Mouse (Mus musculus): ENCODE measurements around the gene Nrgn. TPM values are rescaled to one million over a fixed set of nuclear protein-coding genes. Genes with fewer than 3 reads are reported as not detected.
A peak's percentile ranks its signal among the peaks of the same experiment; 100 is the strongest.

The Nrgn gene
- 3.1 and 7.8 TPM in 2 replicates for polyA plus RNA-seq (2012; rRNA removed)

GRCm38 (mm10) chr9:37552536-37553293, at the start of gene Nrgn:
Gene Nrgn, minus strand, starts transcription at chr9:37552904.
- Histone ChIP-seq H3K27ac (ENCODE audit: insufficient read depth, low read depth, low read length) (no peak within 1 kb of the TSS), H3K4me1 (ENCODE audit: control insufficient read depth, insufficient read depth, insufficient read length, low read length) (peaks cover 5% of the 10 kb centered on the region), H3K27me3 (ENCODE audit: control insufficient read depth, insufficient read depth, low read length) (peaks cover 9% of the 10 kb centered on the region), H3K4me3 (ENCODE audit: low read depth, low read length) (peak within 1 kb of the TSS; percentile 48), H3K36me3 (ENCODE audit: control insufficient read depth, insufficient read depth, low read length) (no peaks in the 10 kb centered on the region)
- TF ChIP-seq POLR2A (IDR thresholded peaks at IDR 0.05; ENCODE audit: low read depth, low read length) (no peak), CTCF (IDR thresholded peaks at IDR 0.05; ENCODE audit: extremely low read depth, insufficient read length, insufficient replicate concordance, low read depth, low read length) (no peak)
- WGBS: 4% methylated on average over 31 of the region's 31 CpGs

GRCm38 (mm10) chr9:37600538-37601205, 48.0 kb upstream of the Nrgn start:
- H3K27ac ChIP-seq (ENCODE audit: insufficient read depth, low read depth, low read length): no peak overlapping the region
- no peaks in the 10 kb centered on the region; the same call in 1 of the 2 replicates for H3K27me3 ChIP-seq (ENCODE audit: control insufficient read depth, insufficient read depth, low read length)
- H3K4me1 ChIP-seq (ENCODE audit: control insufficient read depth, insufficient read depth, insufficient read length, low read length): no peaks in the 10 kb centered on the region
- TF ChIP-seq CTCF (IDR thresholded peaks at IDR 0.05; ENCODE audit: extremely low read depth, insufficient read length, insufficient replicate concordance, low read depth, low read length) (no peak), POLR2A (IDR thresholded peaks at IDR 0.05; ENCODE audit: low read depth, low read length) (no peak)
- WGBS: 86% methylated on average over 2 of the region's 2 CpGs
- no peak overlapping the region for H3K4me3 ChIP-seq (ENCODE audit: low read depth, low read length)
- H3K36me3 ChIP-seq (ENCODE audit: control insufficient read depth, insufficient read depth, low read length): no peaks in the 10 kb centered on the region

GRCm38 (mm10) chr9:37598637-37599036, 45.9 kb upstream of the Nrgn start:
- no peaks in the 10 kb centered on the region for H3K36me3 ChIP-seq (ENCODE audit: control insufficient read depth, insufficient read depth, low read length)
- H3K4me3 ChIP-seq (ENCODE audit: low read depth, low read length): no peak overlapping the region
- H3K27ac ChIP-seq (ENCODE audit: insufficient read depth, low read depth, low read length): no peak overlapping the region
- H3K27me3 ChIP-seq (ENCODE audit: control insufficient read depth, insufficient read depth, low read length): no peaks in the 10 kb centered on the region; the same call in 1 of the 2 replicates
- H3K4me1 ChIP-seq (ENCODE audit: control insufficient read depth, insufficient read depth, insufficient read length, low read length): no peaks in the 10 kb centered on the region
- no peak for TF ChIP-seq CTCF (IDR thresholded peaks at IDR 0.05; ENCODE audit: extremely low read depth, insufficient read length, insufficient replicate concordance, low read depth, low read length)
- no peak for TF ChIP-seq POLR2A (IDR thresholded peaks at IDR 0.05; ENCODE audit: low read depth, low read length)
- 88% methylated on average over 2 of the region's 2 CpGs for WGBS

GRCm38 (mm10) chr9:37595570-37595969, 42.9 kb upstream of the Nrgn start:
- H3K36me3 ChIP-seq (ENCODE audit: control insufficient read depth, insufficient read depth, low read length): no peaks in the 10 kb centered on the region
- WGBS: 82% methylated on average over 1 of the region's 1 CpGs
- H3K4me3 ChIP-seq (ENCODE audit: low read depth, low read length): no peak overlapping the region
- no peaks in the 10 kb centered on the region for H3K27me3 ChIP-seq (ENCODE audit: control insufficient read depth, insufficient read depth, low read length)
- no peaks in the 10 kb centered on the region for H3K4me1 ChIP-seq (ENCODE audit: control insufficient read depth, insufficient read depth, insufficient read length, low read length)
- no peak for TF ChIP-seq CTCF (IDR thresholded peaks at IDR 0.05; ENCODE audit: extremely low read depth, insufficient read length, insufficient replicate concordance, low read depth, low read length)
- TF ChIP-seq POLR2A (IDR thresholded peaks at IDR 0.05; ENCODE audit: low read depth, low read length): no peak
- no peak overlapping the region for H3K27ac ChIP-seq (ENCODE audit: insufficient read depth, low read depth, low read length)

- TF ChIP-seq POLR2A (IDR thresholded peaks at IDR 0.05; ENCODE audit: low read depth, low read length) (no peak), CTCF (IDR thresholded peaks at IDR 0.05; ENCODE audit: extremely low read depth, insufficient read length, insufficient replicate concordance, low read depth, low read length) (no peak)
- Histone ChIP-seq H3K27me3 (ENCODE audit: control insufficient read depth, insufficient read depth, low read length) (no peaks in the 10 kb centered on the region), H3K4me3 (ENCODE audit: low read depth, low read length) (no peak overlapping the region), H3K27ac (ENCODE audit: insufficient read depth, low read depth, low read length) (no peak overlapping the region), H3K36me3 (ENCODE audit: control insufficient read depth, insufficient read depth, low read length) (no peaks in the 10 kb centered on the region), H3K4me1 (ENCODE audit: control insufficient read depth, insufficient read depth, insufficient read length, low read length) (no peaks in the 10 kb centered on the region)
- 87% methylated on average over 3 of the region's 3 CpGs for WGBS
Observed at GRCm38 (mm10) chr9:37593690-37594089, 41.0 kb upstream of the Nrgn start.

GRCm38 (mm10) chr9:37592633-37593032, 39.9 kb upstream of the Nrgn start:
- Histone ChIP-seq H3K27me3 (ENCODE audit: control insufficient read depth, insufficient read depth, low read length) (no peaks in the 10 kb centered on the region), H3K4me3 (ENCODE audit: low read depth, low read length) (no peak overlapping the region), H3K27ac (ENCODE audit: insufficient read depth, low read depth, low read length) (no peak overlapping the region), H3K36me3 (ENCODE audit: control insufficient read depth, insufficient read depth, low read length) (no peaks in the 10 kb centered on the region), H3K4me1 (ENCODE audit: control insufficient read depth, insufficient read depth, insufficient read length, low read length) (no peaks in the 10 kb centered on the region)
- TF ChIP-seq POLR2A (IDR thresholded peaks at IDR 0.05; ENCODE audit: low read depth, low read length) (no peak), CTCF (IDR thresholded peaks at IDR 0.05; ENCODE audit: extremely low read depth, insufficient read length, insufficient replicate concordance, low read depth, low read length) (no peak)
- WGBS: 61% methylated on average over 6 of the region's 6 CpGs

- Histone ChIP-seq H3K4me3 (ENCODE audit: low read depth, low read length) (no peak overlapping the region), H3K4me1 (ENCODE audit: control insufficient read depth, insufficient read depth, insufficient read length, low read length) (no peaks in the 10 kb centered on the region), H3K36me3 (ENCODE audit: control insufficient read depth, insufficient read depth, low read length) (no peaks in the 10 kb centered on the region), H3K27ac (ENCODE audit: insufficient read depth, low read depth, low read length) (no peak overlapping the region), H3K27me3 (ENCODE audit: control insufficient read depth, insufficient read depth, low read length) (no peaks in the 10 kb centered on the region)
- 75% methylated on average over 2 of the region's 2 CpGs for WGBS
- TF ChIP-seq CTCF (IDR thresholded peaks at IDR 0.05; ENCODE audit: extremely low read depth, insufficient read length, insufficient replicate concordance, low read depth, low read length) (no peak), POLR2A (IDR thresholded peaks at IDR 0.05; ENCODE audit: low read depth, low read length) (no peak)
Observed at GRCm38 (mm10) chr9:37592025-37592424, 39.3 kb upstream of the Nrgn start.

Data from small intestine, adult 2 months (tissue).